Mouse (Mus musculus) adrenal gland, postnatal 4 days (tissue): Measurements from ENCODE around the gene Slco2a1. TPM values are rescaled to one million over a fixed set of nuclear protein-coding genes. Genes with fewer than 3 reads are reported as not detected.

ENCODE experiments used
- DNase-seq, 2 experiments: peaks; one replicate each; pipeline ENCODE4 v3.0.0; 2021 to 2022; ENCODE audit warnings: low spot score in 2 of 2, mixed read lengths in 2 of 2
- total RNA-seq, 2 experiments: library from RNA; stranded (reverse); gene quantifications; 2 replicates each; pipeline ENCODE4 v1.2.3; 2021

Gene Slco2a1
- total RNA-seq, 2 experiments from 2014 or later: 12.0 to 12.3 TPM

GRCm38 (mm10) chr9:102981791-102982190 lies 6.7 kb upstream of the Slco2a1 start:
- DNase-seq: no peak

DNA sequence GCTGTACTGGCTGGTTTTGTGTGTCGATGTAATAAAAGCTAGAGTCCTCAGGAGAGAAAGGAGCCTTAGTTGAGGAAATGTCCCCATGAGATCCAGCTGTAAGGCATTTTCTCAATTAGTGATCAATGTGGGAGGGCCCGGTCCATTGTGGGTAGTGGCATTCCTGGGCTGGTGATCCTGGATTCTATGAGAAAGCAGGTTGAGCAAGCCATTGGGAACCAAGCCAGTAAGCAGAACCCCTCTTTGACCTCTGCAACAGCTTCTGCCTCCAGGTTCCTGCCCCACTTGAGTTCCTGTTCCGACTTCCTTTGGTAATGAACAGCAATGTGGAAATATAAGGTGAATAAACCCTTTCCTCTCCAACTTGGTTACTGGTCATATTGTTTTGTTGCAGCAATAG lies 6.1 kb upstream of the Slco2a1 start:
- DNase-seq: no peak

GRCm38 (mm10) chr9:102985111-102985510 lies 3.4 kb upstream of the Slco2a1 start:
- DNase-seq: no peak

DNA sequence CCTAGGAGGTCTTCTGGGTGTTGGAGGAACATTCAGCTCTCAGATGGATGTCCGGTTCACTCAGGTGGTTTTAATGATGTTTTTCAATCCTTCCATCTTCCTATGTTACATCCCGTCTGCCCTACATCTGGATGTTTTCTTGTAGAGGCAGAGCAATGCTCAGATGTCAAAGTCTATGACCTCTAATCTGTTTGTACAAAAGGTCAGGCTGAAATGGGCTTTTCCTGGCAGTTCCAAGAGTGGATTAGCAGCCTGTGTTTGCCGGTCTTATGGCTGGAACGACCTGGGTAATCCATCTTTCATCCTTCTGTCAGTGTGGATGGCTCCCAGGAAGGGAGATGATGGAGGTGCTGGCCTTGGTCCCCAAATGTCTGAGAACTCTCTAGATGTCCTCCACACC lies 2.6 kb upstream of the Slco2a1 start:
- DNase-seq: no peak

GRCm38 (mm10) chr9:102990306-102991133 lies 2.0 kb downstream of the Slco2a1 start:
- DNase-seq: no peak

- no peak for DNase-seq
These were observed 2.6 kb downstream of the Slco2a1 start for GRCm38 (mm10) chr9:102991134-102991406.

- DNase-seq: no peak
These were observed 4.4 kb downstream of the Slco2a1 start for GRCm38 (mm10) chr9:102992877-102993276.

DNA sequence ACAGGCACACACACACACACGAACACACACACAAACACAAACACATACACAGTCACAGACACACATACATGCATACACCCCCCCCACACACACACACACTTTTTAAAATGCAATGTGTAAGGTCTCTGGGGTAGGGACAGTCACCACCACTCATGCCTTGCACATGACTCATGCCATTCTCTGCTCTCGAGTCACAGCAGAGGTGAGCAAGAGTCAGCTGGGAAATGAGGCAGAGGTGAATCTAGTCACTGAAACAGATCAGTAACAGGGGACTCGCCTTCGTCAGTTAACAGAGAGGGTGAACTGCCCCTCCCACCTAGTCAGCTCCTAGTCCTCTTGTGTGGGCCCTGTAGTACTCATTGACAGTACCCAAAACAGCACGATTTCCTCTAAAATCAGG lies 5.3 kb downstream of the Slco2a1 start:
- no peak for DNase-seq

- no peak for DNase-seq
These were observed 7.5 kb downstream of the Slco2a1 start for GRCm38 (mm10) chr9:102995800-102996635.

- DNase-seq: no peak
These were observed 11.9 kb downstream of the Slco2a1 start for GRCm38 (mm10) chr9:103000384-103000783.

- no peak for DNase-seq
These were observed 15.8 kb downstream of the Slco2a1 start for GRCm38 (mm10) chr9:103004343-103004742.

DNA sequence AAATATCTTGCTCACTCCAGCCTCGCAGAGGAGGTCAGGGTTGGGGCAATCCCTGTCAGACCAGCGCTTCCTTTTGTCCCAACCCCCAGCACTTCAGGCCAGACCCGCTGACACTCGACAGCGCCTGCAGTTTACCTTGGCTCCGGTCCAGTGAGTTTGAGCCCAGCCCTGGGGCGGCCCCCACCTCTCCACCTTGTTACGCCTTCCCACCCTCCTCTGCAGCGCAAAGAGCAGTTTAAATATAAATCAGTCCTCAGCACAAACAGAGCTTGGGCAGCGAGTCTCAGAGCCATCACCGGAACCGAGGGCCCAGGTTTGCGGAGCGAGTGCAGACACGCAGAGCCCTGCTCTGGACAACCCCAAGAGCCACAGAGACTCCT lies 19.2 kb downstream of the Slco2a1 start:
- DNase-seq: peak in 1 of 2 experiments; percentile 37

GRCm38 (mm10) chr9:103008079-103008855 lies 19.8 kb downstream of the Slco2a1 start:
- no peak for DNase-seq

DNA sequence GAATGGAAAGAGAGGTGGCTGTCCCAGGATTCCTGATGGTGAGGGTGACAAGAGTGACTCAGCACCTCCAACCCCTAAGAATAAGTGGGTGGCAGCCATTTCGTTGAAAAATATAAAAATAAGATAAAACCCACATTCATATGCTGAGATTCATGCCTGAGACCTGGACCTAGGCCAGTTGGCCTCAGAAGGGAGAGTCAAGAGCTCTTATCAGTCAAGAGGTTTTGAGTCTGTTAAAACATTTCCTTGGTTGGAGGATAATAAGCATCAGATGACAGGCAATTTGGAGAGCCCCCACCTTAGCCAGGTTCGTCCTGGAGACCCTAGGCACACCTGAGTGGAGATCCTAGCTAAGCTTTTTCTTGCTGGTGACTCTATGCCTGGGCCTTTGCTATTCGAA lies 21.6 kb downstream of the Slco2a1 start:
- DNase-seq: no peak

- peak in 1 of 2 experiments; percentile 33 for DNase-seq
These were observed 24.9 kb downstream of the Slco2a1 start for GRCm38 (mm10) chr9:103013366-103013765.

GRCm38 (mm10) chr9:103014686-103015085 lies 26.2 kb downstream of the Slco2a1 start:
- DNase-seq: no peak

- no peak for DNase-seq
These were observed 35.6 kb downstream of the Slco2a1 start for GRCm38 (mm10) chr9:103024116-103024515.

DNA sequence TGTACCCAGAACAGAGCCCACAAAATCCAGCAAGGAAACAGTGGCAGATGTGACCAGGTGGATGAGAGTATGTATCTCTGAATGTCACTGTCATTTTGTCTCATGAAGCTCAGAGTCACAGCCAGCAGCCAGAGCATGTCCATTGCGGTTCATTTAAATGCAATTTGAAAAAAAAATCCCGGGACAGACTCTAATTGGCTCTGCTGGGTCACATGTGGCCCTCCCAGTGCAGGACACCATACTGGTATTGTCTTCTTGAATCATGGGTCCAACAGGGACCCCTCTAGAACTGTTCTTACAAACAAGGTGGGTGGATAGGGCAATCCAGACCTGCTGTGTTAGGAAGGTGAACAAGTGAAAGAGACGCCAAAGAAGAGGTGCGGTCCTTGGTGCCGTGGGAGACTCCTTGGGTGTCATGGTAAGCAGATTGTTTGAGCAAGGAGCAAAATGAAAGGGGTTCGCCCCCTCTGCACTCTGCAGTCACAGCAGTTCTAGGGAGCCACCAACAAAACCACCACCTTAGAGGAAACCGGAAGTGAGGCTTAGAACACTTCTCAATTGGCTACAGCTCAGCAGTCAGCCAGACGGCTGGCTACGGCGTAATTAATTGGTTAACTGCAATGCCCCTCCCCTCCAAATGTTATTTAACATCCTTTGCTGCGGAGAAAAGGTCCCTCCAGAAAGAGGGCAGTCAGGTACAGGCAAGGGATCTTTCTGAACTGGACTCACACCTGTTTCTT lies 38.8 kb downstream of the Slco2a1 start:
- no peak for DNase-seq

DNA sequence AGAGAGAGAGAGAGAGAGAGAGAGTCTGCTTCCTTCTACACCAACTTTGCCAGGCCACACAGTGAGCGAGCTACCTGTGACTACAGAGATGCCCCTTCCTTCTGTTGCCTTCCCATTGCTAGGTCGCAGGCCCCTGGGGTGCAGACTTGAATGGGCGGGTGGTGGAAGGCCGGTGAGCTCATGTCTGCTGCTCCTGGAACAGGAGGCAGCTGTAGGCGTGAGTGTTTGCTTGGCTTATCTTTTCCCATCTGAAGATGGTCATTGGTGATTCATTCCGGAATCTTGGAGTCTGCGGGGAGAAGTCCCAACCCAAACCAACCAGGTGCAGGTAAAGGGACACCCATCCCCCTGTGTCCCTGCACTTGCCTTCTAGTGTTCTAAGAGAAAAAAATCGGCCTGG lies 40.5 kb downstream of the Slco2a1 start:
- DNase-seq: no peak

DNA sequence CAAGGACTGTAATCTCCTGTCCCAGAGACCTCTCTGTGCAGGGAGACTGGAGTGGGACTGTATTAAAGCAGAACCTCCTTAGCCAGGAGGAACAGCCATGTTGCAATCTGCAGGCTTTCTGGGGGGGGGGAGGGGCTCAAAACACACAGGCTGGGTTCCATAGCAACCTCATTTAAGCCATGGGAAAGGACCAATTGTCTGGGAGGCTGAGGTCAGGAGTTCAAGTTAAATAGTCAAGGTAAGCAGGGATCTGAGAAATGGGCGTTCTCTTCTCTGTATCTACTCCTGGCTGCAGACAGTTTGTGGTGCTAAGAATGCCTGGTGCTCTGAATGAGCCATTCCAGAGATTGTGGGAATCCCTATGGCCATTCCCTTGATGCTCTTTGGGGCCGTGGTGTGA lies 41.5 kb downstream of the Slco2a1 start:
- DNase-seq: no peak

DNA sequence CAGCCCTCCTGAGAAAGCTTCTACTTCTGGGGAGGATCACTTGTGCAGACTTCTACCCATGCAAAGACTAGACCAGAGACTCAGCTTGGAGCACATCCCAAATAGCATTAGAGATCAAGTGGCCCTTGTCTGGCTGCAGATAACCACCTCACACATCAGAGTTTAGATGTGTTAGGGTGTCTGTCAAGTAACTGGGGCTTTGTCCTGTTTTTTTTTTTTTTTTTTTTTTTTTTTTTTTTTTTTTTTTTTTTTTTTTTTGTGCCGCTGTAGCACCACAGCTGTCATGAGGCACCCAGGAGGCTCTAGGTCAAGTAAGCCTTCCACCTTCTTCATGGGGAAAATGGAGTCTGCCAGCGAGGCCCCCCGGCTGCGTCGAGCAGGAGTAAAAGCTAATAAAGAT lies 42.7 kb downstream of the Slco2a1 start:
- DNase-seq: no peak
